Mouse (Mus musculus) heart, postnatal 0 days (tissue): Measurements from ENCODE around the gene Dedd.

Source experiments
- CTCF ChIP-seq: IDR thresholded peaks from 2 replicates; pipeline ENCODE4 v1.5.1; 2016; ENCODE audit warnings: antibody characterized with exemption, control low read depth, low read depth
- EP300 ChIP-seq: IDR thresholded peaks from 2 replicates; pipeline ENCODE4 v1.6.1; 2016; ENCODE audit warnings: antibody characterized with exemption, low read depth

DNA sequence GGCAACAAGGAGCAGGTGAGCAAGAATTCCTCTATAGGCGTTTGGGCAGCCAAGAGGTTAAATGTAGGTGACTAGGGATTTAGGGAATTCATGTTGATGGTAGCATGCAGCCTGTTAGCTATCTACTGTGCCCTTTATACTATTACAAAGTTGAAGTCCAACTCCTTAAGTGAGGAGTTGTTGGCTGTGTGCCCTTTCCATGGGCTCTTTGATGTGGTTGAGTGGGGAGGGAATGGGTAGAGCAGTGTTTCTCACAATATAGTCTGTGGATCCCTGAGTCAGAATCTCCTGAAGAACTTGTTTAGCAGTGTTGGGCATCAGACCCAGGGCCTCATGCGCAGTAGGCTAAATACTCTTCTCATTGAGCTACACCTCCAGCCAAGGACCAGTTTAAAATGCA is 27.9 kb downstream of the Dedd start:
- TF ChIP-seq CTCF (no peak), EP300 (no peak)
